Mouse (Mus musculus): ENCODE results near the gene Spata3.

- TF ChIP-seq CTCF (conservative IDR thresholded peaks at IDR 0.05; ENCODE audit: low read length) (no peak), NANOG (IDR thresholded peaks at IDR 0.05; ENCODE audit: borderline replicate concordance, low read length) (no peak), POU5F1 (IDR thresholded peaks at IDR 0.05; ENCODE audit: borderline replicate concordance, low read length) (no peak)
Observed at GRCm38 (mm10) chr1:86038191-86038951, 21.8 kb downstream of the Spata3 start.

All from E14TG2a.4 (cell line).